19 mouse cellular contexts compared by ENCODE assay signal in genomic region chr11:61545586-61545985, GRCm38 (mm10).
"Had no signal": no experiment of that assay in that cellular context is flagged by ENCODE, and none has a peak within 500 bp of the region (broad histone marks: within the 10 kb centered on the region; RNA-seq: fewer than 3 reads in every experiment).

No protein-coding gene starts in this region.

- H3K27me3 ChIP-seq: liver, embryonic 15.5 days; lung, embryonic 15.5 days; midbrain, embryonic 13.5 days; neural tube, embryonic 12.5 days; neural tube, embryonic 15.5 days had no signal

- H3K4me2 ChIP-seq: liver, embryonic 12.5 days; liver, embryonic 15.5 days; lung, embryonic 15.5 days; midbrain, embryonic 13.5 days; neural tube, embryonic 12.5 days; neural tube, embryonic 15.5 days had no signal

- ATAC-seq: intestine, embryonic 16.5 days; liver, embryonic 12.5 days; midbrain, embryonic 13.5 days had no signal

- H3K4me3 ChIP-seq: liver, embryonic 12.5 days; liver, embryonic 15.5 days; lung, embryonic 15.5 days; megakaryocyte, embryonic 14.5 days; midbrain, embryonic 10.5 days; midbrain, embryonic 13.5 days; neural tube, embryonic 12.5 days; neural tube, embryonic 15.5 days had no signal

- H3K36me3 ChIP-seq: liver, embryonic 15.5 days had no signal

- H3K9me3 ChIP-seq: liver, embryonic 12.5 days; liver, embryonic 15.5 days; lung, embryonic 15.5 days; megakaryocyte, embryonic 14.5 days; midbrain, embryonic 10.5 days; midbrain, embryonic 13.5 days; neural tube, embryonic 12.5 days; neural tube, embryonic 15.5 days had no signal

- DNase-seq: lung, adult 18-20 months; lung, postnatal 10 days; lung, postnatal 36 days; right cerebral cortex, adult 18-20 months; right cerebral cortex, postnatal 14 days; right cerebral cortex, postnatal 4 days; thymus, adult 2 months; thymus, postnatal 14 days; thymus, postnatal 4 days had no signal

- H3K4me1 ChIP-seq: liver, embryonic 15.5 days; lung, embryonic 15.5 days; midbrain, embryonic 10.5 days; neural tube, embryonic 12.5 days; neural tube, embryonic 15.5 days had no signal

- H3K27ac ChIP-seq: liver, embryonic 12.5 days; liver, embryonic 15.5 days; lung, embryonic 15.5 days; midbrain, embryonic 10.5 days; midbrain, embryonic 13.5 days; neural tube, embryonic 12.5 days; neural tube, embryonic 15.5 days; stomach, postnatal 0 days had no signal

- H3K9ac ChIP-seq: liver, embryonic 12.5 days; liver, embryonic 15.5 days; lung, embryonic 15.5 days; midbrain, embryonic 13.5 days; neural tube, embryonic 12.5 days; neural tube, embryonic 15.5 days had no signal
